Mouse (Mus musculus): ENCODE results near the gene Crtc1. TPM values are rescaled to one million over a fixed set of nuclear protein-coding genes. Genes with fewer than 3 reads are reported as not detected.

Crtc1 gene
- polyA plus RNA-seq, 2 experiments = 2.9 to 3.9 TPM

DNA sequence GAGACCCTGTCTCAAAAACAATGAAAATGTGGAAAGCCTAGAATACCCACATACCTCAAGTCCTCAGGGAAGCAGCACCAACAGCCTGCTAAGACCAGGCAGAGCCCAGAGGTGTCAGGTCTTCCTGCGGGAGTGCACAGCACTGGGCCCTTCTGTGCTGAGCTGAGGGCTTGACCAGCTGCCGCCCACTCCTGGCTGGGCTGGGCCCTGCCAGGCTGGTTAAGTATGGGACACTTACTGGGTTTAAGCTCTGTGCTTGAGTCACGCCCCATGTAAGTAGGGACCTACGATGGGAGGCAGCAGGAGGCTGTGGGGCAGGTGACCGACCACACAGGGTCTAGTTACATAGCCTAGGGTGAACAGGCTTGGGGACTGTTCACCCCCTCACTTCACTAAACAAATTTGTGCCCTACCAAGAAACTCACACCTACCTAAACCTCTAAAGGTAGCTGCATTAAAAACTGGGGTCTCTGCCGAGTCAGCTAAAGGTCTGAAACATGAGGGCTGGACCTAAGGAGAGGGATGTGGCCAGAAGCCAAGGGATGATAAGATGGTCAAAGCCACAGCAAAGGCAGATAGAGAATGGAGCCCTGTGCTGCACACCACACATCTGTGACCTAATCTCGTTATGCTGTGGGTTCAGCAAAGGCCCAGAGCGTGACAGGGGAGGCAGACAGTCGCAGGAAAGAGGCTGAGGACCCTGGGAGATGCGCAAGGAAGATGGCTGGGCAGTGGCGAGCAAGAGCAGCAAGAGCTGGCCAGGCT, 19.3 kb downstream of the Crtc1 start:
- H3K9me3 ChIP-seq (ENCODE audit: control insufficient read depth, low read length) = no peaks in the 10 kb centered on the region
- H3K9ac ChIP-seq (replicated peaks) = peak overlapping the region; percentile 10
- DNase-seq (ENCODE audit: low read depth in 3 of 3, low spot score in 3 of 3) (no peak), ATAC-seq (ENCODE audit: insufficient read depth) (peak; percentile 34; the same call in 1 of the 2 replicates)
- peak overlapping the region; percentile 39 for H3K27ac ChIP-seq
- no peak overlapping the region for H3K4me3 ChIP-seq (ENCODE audit: insufficient read depth in 1 of 2, low read depth in 2 of 2, low read length in 2 of 2)
- 37% methylated on average over 11 of the region's 11 CpGs for WGBS (ENCODE audit: insufficient replicate concordance)
- H3K4me1 ChIP-seq (replicated peaks; ENCODE audit: control insufficient read depth in 2 of 2, insufficient read depth in 2 of 2, low read length in 1 of 2) = peaks cover 35 to 57% of the 10 kb centered on the region in 2 experiments
- H3K4me2 ChIP-seq (ENCODE audit: low read depth) = no peak overlapping the region
- TF ChIP-seq EP300 (IDR thresholded peaks at IDR 0.05; ENCODE audit: low read depth) (no peak), CTCF (IDR thresholded peaks at IDR 0.05; ENCODE audit: low read depth) (no peak)
- H3K36me3 ChIP-seq (replicated peaks; ENCODE audit: control insufficient read depth, insufficient read depth, low read depth) = no peaks in the 10 kb centered on the region
- no peaks in the 10 kb centered on the region for H3K27me3 ChIP-seq (ENCODE audit: control insufficient read depth, insufficient read depth, low read length)

- no peak for ATAC-seq (ENCODE audit: insufficient read depth)
Measured at GRCm38 (mm10) chr8:70418954-70419353, 20.4 kb downstream of the Crtc1 start.

DNA sequence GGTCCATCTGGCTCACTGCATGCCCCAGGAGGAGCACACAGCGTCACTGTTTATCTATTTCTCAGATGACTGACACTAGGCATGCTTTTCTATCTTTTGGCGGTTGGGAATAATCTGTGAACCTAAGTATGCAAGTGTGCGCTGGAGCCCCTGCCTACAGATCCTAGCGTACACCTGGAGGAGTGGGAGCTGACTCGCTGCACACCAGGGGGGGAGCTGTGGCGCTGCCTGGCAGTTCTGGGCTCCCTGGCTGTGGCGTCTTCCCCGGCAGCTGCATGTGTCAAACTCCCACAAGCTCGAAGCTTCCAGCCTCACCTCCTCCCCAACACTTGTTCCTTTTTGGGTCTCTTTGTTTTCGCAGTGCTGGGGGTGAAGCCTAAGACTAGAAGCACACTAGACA, 21.5 kb downstream of the Crtc1 start:
- DNase-seq (ENCODE audit: low read depth in 3 of 3, low spot score in 3 of 3) = no peak
- 53% methylated on average over 10 of the region's 10 CpGs for WGBS (ENCODE audit: insufficient replicate concordance)

More at GRCm38 (mm10) chr8:70418954-70419353, 20.4 kb downstream of the Crtc1 start:
- TF ChIP-seq EP300 (IDR thresholded peaks at IDR 0.05; ENCODE audit: low read depth) (no peak), CTCF (IDR thresholded peaks at IDR 0.05; ENCODE audit: low read depth) (no peak)
- Histone ChIP-seq H3K4me2 (ENCODE audit: low read depth) (no peak overlapping the region), H3K36me3 (replicated peaks; ENCODE audit: control insufficient read depth, insufficient read depth, low read depth) (no peaks in the 10 kb centered on the region), H3K9ac (replicated peaks) (no peak overlapping the region; the same call in 1 of the 2 replicates), H3K27me3 (ENCODE audit: control insufficient read depth, insufficient read depth, low read length) (no peaks in the 10 kb centered on the region), H3K4me1 (replicated peaks; ENCODE audit: control insufficient read depth in 2 of 2, insufficient read depth in 2 of 2, low read length in 1 of 2) (peaks cover 46 to 62% of the 10 kb centered on the region in 2 experiments), H3K9me3 (ENCODE audit: control insufficient read depth, low read length) (no peaks in the 10 kb centered on the region), H3K4me3 (ENCODE audit: insufficient read depth in 1 of 2, low read depth in 2 of 2, low read length in 2 of 2) (no peak overlapping the region), H3K27ac (no peak overlapping the region)
- WGBS (ENCODE audit: insufficient replicate concordance) = 75% methylated on average over 14 of the region's 14 CpGs
- DNase-seq (ENCODE audit: low read depth in 3 of 3, low spot score in 3 of 3) = no peak

DNA sequence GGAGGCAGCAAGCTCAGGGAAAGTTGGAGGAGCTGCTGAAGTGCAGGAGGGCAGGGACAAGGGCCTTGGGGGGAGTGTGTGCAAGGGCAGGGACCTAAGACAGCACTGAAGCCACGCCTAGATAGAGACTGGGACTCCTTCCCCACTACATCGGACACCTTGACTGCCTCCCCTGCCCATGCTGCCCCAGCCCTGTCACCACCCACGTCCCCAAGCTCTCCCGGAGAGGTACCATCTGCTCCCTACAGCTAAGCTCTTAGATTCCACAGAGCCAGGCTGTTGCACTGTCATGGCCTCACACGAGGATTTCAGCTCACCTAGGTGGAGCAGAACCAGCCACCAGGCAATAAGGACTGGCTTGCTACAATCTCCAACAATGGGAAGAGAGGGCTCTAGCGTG, 22.4 kb downstream of the Crtc1 start:
- TF ChIP-seq CTCF (IDR thresholded peaks at IDR 0.05; ENCODE audit: low read depth) (no peak), EP300 (IDR thresholded peaks at IDR 0.05; ENCODE audit: low read depth) (no peak)
- no peaks in the 10 kb centered on the region for H3K9me3 ChIP-seq (ENCODE audit: control insufficient read depth, low read length)
- DNase-seq (ENCODE audit: low read depth in 3 of 3, low spot score in 3 of 3) = no peak
- no peaks in the 10 kb centered on the region for H3K27me3 ChIP-seq (ENCODE audit: control insufficient read depth, insufficient read depth, low read length)
- peaks cover 45 to 63% of the 10 kb centered on the region in 2 experiments for H3K4me1 ChIP-seq (replicated peaks; ENCODE audit: control insufficient read depth in 2 of 2, insufficient read depth in 2 of 2, low read length in 1 of 2)
- no peak overlapping the region for H3K9ac ChIP-seq (replicated peaks)
- no peak overlapping the region for H3K4me2 ChIP-seq (ENCODE audit: low read depth)
- H3K4me3 ChIP-seq (ENCODE audit: insufficient read depth in 1 of 2, low read depth in 2 of 2, low read length in 2 of 2) = no peak overlapping the region
- ATAC-seq (ENCODE audit: insufficient read depth) = no peak
- no peaks in the 10 kb centered on the region for H3K36me3 ChIP-seq (replicated peaks; ENCODE audit: control insufficient read depth, insufficient read depth, low read depth)
- H3K27ac ChIP-seq = no peak overlapping the region; the same call in 1 of the 2 replicates
- 50% methylated on average over 6 of the region's 6 CpGs for WGBS (ENCODE audit: insufficient replicate concordance)

More for the DNA sequence above, 21.5 kb downstream of the Crtc1 start:
- no peak overlapping the region for H3K9ac ChIP-seq (replicated peaks)
- no peaks in the 10 kb centered on the region for H3K9me3 ChIP-seq (ENCODE audit: control insufficient read depth, low read length)
- H3K27me3 ChIP-seq (ENCODE audit: control insufficient read depth, insufficient read depth, low read length) = no peaks in the 10 kb centered on the region
- no peak for TF ChIP-seq CTCF (IDR thresholded peaks at IDR 0.05; ENCODE audit: low read depth)
- no peak for TF ChIP-seq EP300 (IDR thresholded peaks at IDR 0.05; ENCODE audit: low read depth)
- no peak overlapping the region for H3K4me2 ChIP-seq (ENCODE audit: low read depth)
- H3K4me1 ChIP-seq (replicated peaks; ENCODE audit: control insufficient read depth in 2 of 2, insufficient read depth in 2 of 2, low read length in 1 of 2) = peaks cover 54 to 66% of the 10 kb centered on the region in 2 experiments
- H3K36me3 ChIP-seq (replicated peaks; ENCODE audit: control insufficient read depth, insufficient read depth, low read depth) = no peaks in the 10 kb centered on the region
- H3K27ac ChIP-seq = no peak overlapping the region
- H3K4me3 ChIP-seq (ENCODE audit: insufficient read depth in 1 of 2, low read depth in 2 of 2, low read length in 2 of 2) = no peak overlapping the region
- ATAC-seq (ENCODE audit: insufficient read depth) = no peak

Data from liver, embryonic 14.5 days (tissue).